Mouse (Mus musculus) layer of hippocampus, adult 2 months (tissue): ENCODE data around the gene Flnb. TPM values are rescaled to one million over a fixed set of nuclear protein-coding genes. Genes with fewer than 3 reads are reported as not detected.
A peak's percentile ranks its signal among the peaks of the same experiment; 100 is the strongest.

Experiments
- DNase-seq, 2 experiments: peaks; one replicate each; pipeline ENCODE4 v3.0.0; 2022; ENCODE audit warnings: low spot score in 2 of 2
- H3K27ac ChIP-seq: fragments of 200-600 bp; 2 replicates; pipeline ENCODE4 v1.8.1; 2022
- H3K4me3 ChIP-seq: fragments of 200-600 bp; 2 replicates; pipeline ENCODE4 v1.8.1; 2022; ENCODE audit warnings: mild to moderate bottlenecking
- CTCF ChIP-seq: fragments of 200-600 bp; conservative IDR thresholded peaks from 2 replicates; pipeline ENCODE4 v1.8.1; 2022; ENCODE audit warnings: antibody characterized with exemption, mild to moderate bottlenecking, moderate library complexity
- total RNA-seq, 2 experiments: library from RNA; stranded (reverse); gene quantifications; 2 replicates each; pipeline ENCODE4 v1.2.3; 2021

Gene Flnb
- total RNA-seq, 2 experiments from 2014 or later = 61.8 to 77.9 TPM

- Histone ChIP-seq H3K27ac (no peak overlapping the region), H3K4me3 (no peak overlapping the region)
- no peak for DNase-seq
- TF ChIP-seq CTCF = no peak
Measured at GRCm38 (mm10) chr14:7961714-7962113, 144.0 kb downstream of the Flnb start.

DNA sequence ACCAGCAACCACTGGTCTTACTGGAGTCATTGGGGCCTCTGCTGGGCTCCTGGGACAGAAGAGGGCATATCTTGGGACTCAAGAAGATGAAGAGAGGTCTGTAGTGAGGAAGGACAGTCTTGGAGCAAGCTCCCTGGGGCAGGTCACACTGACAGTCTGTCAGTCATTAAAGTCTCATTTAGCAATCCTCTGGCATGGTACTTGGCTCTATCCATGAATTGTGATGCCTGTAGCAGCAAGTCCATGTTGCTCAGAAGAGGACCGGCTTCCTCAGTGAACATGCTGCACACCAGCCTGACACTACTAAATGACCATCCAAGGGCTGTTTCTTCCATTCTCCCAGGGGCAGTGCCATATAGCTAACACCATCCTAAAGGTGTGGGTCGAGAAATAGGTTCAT is 144.9 kb downstream of the Flnb start:
- Histone ChIP-seq H3K4me3 (no peak overlapping the region), H3K27ac (no peak overlapping the region)
- TF ChIP-seq CTCF = no peak
- DNase-seq = no peak

- no peak for DNase-seq
- H3K4me3 ChIP-seq = no peak overlapping the region
- no peak overlapping the region for H3K27ac ChIP-seq
Measured at GRCm38 (mm10) chr14:7963160-7963559, 145.4 kb downstream of the Flnb start.

DNA sequence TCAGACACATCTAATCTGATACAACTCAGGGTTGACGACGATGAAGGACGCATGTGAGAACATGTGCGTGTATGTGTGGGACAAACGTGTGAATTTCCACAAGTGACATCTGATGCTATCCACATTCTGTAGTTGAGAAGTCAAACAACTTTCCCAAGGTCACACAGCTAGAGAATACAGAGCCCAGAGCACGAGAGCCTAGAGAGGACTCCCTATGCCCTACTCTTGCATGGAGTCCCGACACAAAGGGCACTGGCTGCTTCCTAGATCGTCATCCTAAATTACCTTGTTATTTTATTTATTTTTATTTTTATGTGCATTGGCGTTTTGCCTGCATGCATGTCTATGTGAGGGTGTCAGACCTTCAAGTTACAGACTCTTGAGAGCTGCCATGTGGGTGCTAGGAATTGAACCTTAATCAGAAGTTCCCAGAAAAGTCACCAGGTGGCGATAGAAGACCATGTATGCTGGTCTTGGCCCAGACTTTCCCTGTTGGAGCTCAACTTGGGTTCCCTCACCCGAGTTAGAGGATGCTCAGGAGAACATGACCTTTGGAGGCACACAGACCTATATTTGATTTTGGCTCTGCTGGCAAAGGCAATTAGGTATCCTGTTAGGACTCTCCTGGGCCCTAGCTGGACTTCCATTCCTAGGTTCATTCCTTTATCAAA is 146.6 kb downstream of the Flnb start:
- no peak overlapping the region for H3K27ac ChIP-seq
- TF ChIP-seq CTCF = peak; percentile 95
- DNase-seq = peak; percentile 74 to 84
- H3K4me3 ChIP-seq = no peak overlapping the region

More at GRCm38 (mm10) chr14:7963160-7963559, 145.4 kb downstream of the Flnb start:
- TF ChIP-seq CTCF = no peak

- DNase-seq = peak in 1 of 2 experiments; percentile 29
- H3K27ac ChIP-seq = 0 out of 2 replicates have a peak overlapping the region, but pooled peaks have one; percentile 51
- no peak for TF ChIP-seq CTCF
- H3K4me3 ChIP-seq = no peak overlapping the region
Measured at GRCm38 (mm10) chr14:7971889-7972493, 154.2 kb downstream of the Flnb start.

- no peak overlapping the region for H3K27ac ChIP-seq
- no peak overlapping the region for H3K4me3 ChIP-seq
- no peak for DNase-seq
- TF ChIP-seq CTCF = no peak
Measured at GRCm38 (mm10) chr14:7974643-7975042, 156.9 kb downstream of the Flnb start.

- Histone ChIP-seq H3K4me3 (no peak overlapping the region), H3K27ac (no peak overlapping the region)
- no peak for TF ChIP-seq CTCF
- DNase-seq = no peak
Measured at GRCm38 (mm10) chr14:7975177-7975576, 157.4 kb downstream of the Flnb start.

GRCm38 (mm10) chr14:7977471-7977870 is 159.7 kb downstream of the Flnb start:
- Histone ChIP-seq H3K27ac (no peak overlapping the region), H3K4me3 (no peak overlapping the region)
- no peak for DNase-seq
- no peak for TF ChIP-seq CTCF

DNA sequence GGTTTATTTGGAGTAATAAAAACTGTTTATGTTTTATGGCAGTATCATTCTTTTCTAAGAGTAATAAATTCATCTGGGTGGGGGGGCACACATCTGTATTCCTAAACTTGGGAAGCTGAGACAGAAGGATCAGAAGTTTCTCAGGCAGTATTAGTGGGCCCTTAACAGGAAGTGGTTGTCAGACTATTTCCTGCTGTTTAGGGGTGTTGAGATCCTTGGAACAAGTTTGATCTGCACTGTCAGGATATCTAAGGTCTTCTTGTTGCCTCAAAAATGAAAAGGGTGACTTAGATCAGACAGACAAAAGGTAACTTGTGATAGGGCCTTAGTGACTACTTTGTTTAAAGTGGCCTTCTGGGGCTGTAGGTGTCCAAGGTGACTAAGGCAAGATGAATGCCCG is 160.4 kb downstream of the Flnb start:
- no peak for TF ChIP-seq CTCF
- Histone ChIP-seq H3K4me3 (no peak overlapping the region), H3K27ac (no peak overlapping the region)
- DNase-seq = no peak

GRCm38 (mm10) chr14:7981226-7981625 is 163.5 kb downstream of the Flnb start:
- DNase-seq = no peak
- H3K4me3 ChIP-seq = no peak overlapping the region
- TF ChIP-seq CTCF = no peak
- H3K27ac ChIP-seq = no peak overlapping the region

GRCm38 (mm10) chr14:7986913-7987312 is 169.2 kb downstream of the Flnb start:
- TF ChIP-seq CTCF = no peak
- Histone ChIP-seq H3K27ac (no peak overlapping the region), H3K4me3 (no peak overlapping the region)
- DNase-seq = no peak

GRCm38 (mm10) chr14:7989371-7989770 is 171.6 kb downstream of the Flnb start:
- no peak for DNase-seq
- Histone ChIP-seq H3K4me3 (no peak overlapping the region), H3K27ac (no peak overlapping the region)
- no peak for TF ChIP-seq CTCF

DNA sequence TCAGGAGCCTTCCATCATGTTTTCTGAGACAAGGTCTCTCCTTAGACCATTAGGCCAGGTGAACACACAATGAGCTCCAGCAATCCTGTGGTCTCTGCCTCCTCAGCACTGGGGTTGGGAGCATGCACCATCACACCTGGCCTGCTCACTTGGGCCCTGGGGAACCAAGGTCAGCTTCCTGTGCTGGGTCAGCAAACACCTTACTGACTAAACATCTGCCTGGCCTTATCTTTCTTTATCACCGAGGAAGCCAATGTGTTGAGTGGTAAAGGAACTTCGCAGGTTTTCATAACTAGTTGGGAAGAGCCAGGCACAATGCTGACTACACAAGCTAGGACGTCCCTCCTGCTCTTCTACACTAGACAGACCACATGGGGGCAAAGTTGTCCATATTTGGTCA is 172.2 kb downstream of the Flnb start:
- no peak for DNase-seq
- Histone ChIP-seq H3K4me3 (no peak overlapping the region), H3K27ac (no peak overlapping the region)
- no peak for TF ChIP-seq CTCF
